Mouse (Mus musculus): Measurements from ENCODE around the gene Skap2. TPM values are rescaled to one million over a fixed set of nuclear protein-coding genes. Genes with fewer than 3 reads are reported as not detected.
A peak's percentile ranks its signal among the peaks of the same experiment; 100 is the strongest.

Gene Skap2
- polyA plus RNA-seq, 1 experiment: 10.3 TPM

GRCm38 (mm10) chr6:51838177-51838576 is 174.2 kb downstream of the Skap2 start:
- no peak for DNase-seq (ENCODE audit: low read depth)
- no peak for TF ChIP-seq POLR2A (IDR thresholded peaks at IDR 0.05; ENCODE audit: borderline replicate concordance, extremely low read depth, insufficient read depth, insufficient read length, poor library complexity, severe bottlenecking)
- no peak; the same call in 1 of the 2 replicates for TF ChIP-seq CTCF (IDR thresholded peaks at IDR 0.05; ENCODE audit: borderline replicate concordance, extremely low read depth, insufficient read depth, insufficient read length)

GRCm38 (mm10) chr6:51833362-51833761 is 179.0 kb downstream of the Skap2 start:
- DNase-seq (ENCODE audit: low read depth): no peak
- no peak for TF ChIP-seq CTCF (IDR thresholded peaks at IDR 0.05; ENCODE audit: borderline replicate concordance, extremely low read depth, insufficient read depth, insufficient read length)
- no peak for TF ChIP-seq POLR2A (IDR thresholded peaks at IDR 0.05; ENCODE audit: borderline replicate concordance, extremely low read depth, insufficient read depth, insufficient read length, poor library complexity, severe bottlenecking)

GRCm38 (mm10) chr6:51825621-51826021 is 186.7 kb downstream of the Skap2 start:
- no peak for TF ChIP-seq CTCF (IDR thresholded peaks at IDR 0.05; ENCODE audit: borderline replicate concordance, extremely low read depth, insufficient read depth, insufficient read length)
- DNase-seq (ENCODE audit: low read depth): peak; percentile 88

- TF ChIP-seq POLR2A (IDR thresholded peaks at IDR 0.05; ENCODE audit: borderline replicate concordance, extremely low read depth, insufficient read depth, insufficient read length, poor library complexity, severe bottlenecking) (no peak), CTCF (IDR thresholded peaks at IDR 0.05; ENCODE audit: borderline replicate concordance, extremely low read depth, insufficient read depth, insufficient read length) (no peak)
- DNase-seq (ENCODE audit: low read depth): no peak
These were observed 188.1 kb downstream of the Skap2 start for GRCm38 (mm10) chr6:51824136-51824830.

GRCm38 (mm10) chr6:51822049-51822448 is 190.3 kb downstream of the Skap2 start:
- no peak for TF ChIP-seq POLR2A (IDR thresholded peaks at IDR 0.05; ENCODE audit: borderline replicate concordance, extremely low read depth, insufficient read depth, insufficient read length, poor library complexity, severe bottlenecking)
- no peak for DNase-seq (ENCODE audit: low read depth)

GRCm38 (mm10) chr6:51820853-51821252 is 191.5 kb downstream of the Skap2 start:
- TF ChIP-seq CTCF (IDR thresholded peaks at IDR 0.05; ENCODE audit: borderline replicate concordance, extremely low read depth, insufficient read depth, insufficient read length) (no peak), POLR2A (IDR thresholded peaks at IDR 0.05; ENCODE audit: borderline replicate concordance, extremely low read depth, insufficient read depth, insufficient read length, poor library complexity, severe bottlenecking) (no peak)
- no peak for DNase-seq (ENCODE audit: low read depth)

- DNase-seq (ENCODE audit: low read depth): no peak
These were observed 195.3 kb downstream of the Skap2 start for GRCm38 (mm10) chr6:51816892-51817621.

GRCm38 (mm10) chr6:51810906-51811305 is 201.4 kb downstream of the Skap2 start:
- DNase-seq (ENCODE audit: low read depth): no peak
- TF ChIP-seq POLR2A (IDR thresholded peaks at IDR 0.05; ENCODE audit: borderline replicate concordance, extremely low read depth, insufficient read depth, insufficient read length, poor library complexity, severe bottlenecking): no peak
- no peak for TF ChIP-seq CTCF (IDR thresholded peaks at IDR 0.05; ENCODE audit: borderline replicate concordance, extremely low read depth, insufficient read depth, insufficient read length)

More at GRCm38 (mm10) chr6:51816892-51817621, 195.3 kb downstream of the Skap2 start:
- TF ChIP-seq POLR2A (IDR thresholded peaks at IDR 0.05; ENCODE audit: borderline replicate concordance, extremely low read depth, insufficient read depth, insufficient read length, poor library complexity, severe bottlenecking): no peak
- no peak for TF ChIP-seq CTCF (IDR thresholded peaks at IDR 0.05; ENCODE audit: borderline replicate concordance, extremely low read depth, insufficient read depth, insufficient read length)

- DNase-seq (ENCODE audit: low read depth): no peak
- TF ChIP-seq POLR2A (IDR thresholded peaks at IDR 0.05; ENCODE audit: borderline replicate concordance, extremely low read depth, insufficient read depth, insufficient read length, poor library complexity, severe bottlenecking) (no peak), CTCF (IDR thresholded peaks at IDR 0.05; ENCODE audit: borderline replicate concordance, extremely low read depth, insufficient read depth, insufficient read length) (no peak)
These were observed 203.1 kb downstream of the Skap2 start for GRCm38 (mm10) chr6:51809164-51809824.

- DNase-seq (ENCODE audit: low read depth): no peak
- TF ChIP-seq CTCF (IDR thresholded peaks at IDR 0.05; ENCODE audit: borderline replicate concordance, extremely low read depth, insufficient read depth, insufficient read length) (no peak), POLR2A (IDR thresholded peaks at IDR 0.05; ENCODE audit: borderline replicate concordance, extremely low read depth, insufficient read depth, insufficient read length, poor library complexity, severe bottlenecking) (no peak)
These were observed 204.3 kb downstream of the Skap2 start for GRCm38 (mm10) chr6:51808011-51808410.

Other genes starting within 250 kb of the Skap2 start
- 0.39 and 1.2 TPM in 2 replicates for gene Hoxa1, start 145.8 kb upstream of the Skap2 start, polyA plus RNA-seq (2012; rRNA removed)
- 3.2 and 14.2 TPM in 2 replicates for gene Hoxa2, start 152.3 kb upstream of the Skap2 start, polyA plus RNA-seq (2012; rRNA removed)
- 0.10 and 0.67 TPM in 2 replicates for gene 5730596B20Rik, start 164.9 kb upstream of the Skap2 start, polyA plus RNA-seq (2012; rRNA removed)
- gene Hoxa4, start 179.2 kb upstream of the Skap2 start, polyA plus RNA-seq (2012; rRNA removed): 1.9 and 16.4 TPM in 2 replicates
- 5.0 and 47.1 TPM in 2 replicates for gene Hoxa5, start 192.0 kb upstream of the Skap2 start, polyA plus RNA-seq (2012; rRNA removed)
- gene Hoxa6, start 196.2 kb upstream of the Skap2 start, polyA plus RNA-seq (2012; rRNA removed): 0.08 and 3.7 TPM in 2 replicates
- gene Hoxa3, start 200.8 kb upstream of the Skap2 start, polyA plus RNA-seq (2012; rRNA removed): 1.6 and 20.3 TPM in 2 replicates
- gene Gm28308, start 200.8 kb upstream of the Skap2 start, polyA plus RNA-seq (2012; rRNA removed): not detected in 2 replicates
- gene Hoxa7, start 209.3 kb upstream of the Skap2 start, polyA plus RNA-seq (2012; rRNA removed): 0.05 and 0.10 TPM in 2 replicates
- 0.10 TPM in 1 of 2 replicates, not detected in the other for gene Hoxa9, start 218.5 kb upstream of the Skap2 start, polyA plus RNA-seq (2012; rRNA removed)
- gene Hoxa10, start 228.3 kb upstream of the Skap2 start, polyA plus RNA-seq (2012; rRNA removed): 0.08 and 0.23 TPM in 2 replicates
- gene Hoxa11, start 233.3 kb upstream of the Skap2 start, polyA plus RNA-seq (2012; rRNA removed): 0.04 TPM in 1 of 2 replicates, not detected in the other
- 0.10 TPM in 1 of 2 replicates, not detected in the other for gene Hoxa13, start 248.3 kb upstream of the Skap2 start, polyA plus RNA-seq (2012; rRNA removed)

Data from brain, embryonic 14.5 days (tissue).